Mouse (Mus musculus) liver, embryonic 14.5 days (tissue): ENCODE results near the gene Usp10. TPM values are rescaled to one million over a fixed set of nuclear protein-coding genes. Genes with fewer than 3 reads are reported as not detected.

Experiments
- ATAC-seq: fragments of 200-750 bp; cut with Nextera tagmentation; 2 replicates; pipeline ENCODE4 v1.8.0; 2017; ENCODE audit warnings: moderate number of reproducible peaks, mild to moderate bottlenecking, moderate library complexity; ENCODE audit not compliant: insufficient read depth
- DNase-seq, 3 experiments: peaks; one replicate each; pipeline ENCODE4 v3.0.0-alpha.2; 2012 to 2013; ENCODE audit warnings: low read depth in 3 of 3, low spot score in 3 of 3
- H3K27ac ChIP-seq: fragments of 300-500 bp; sonication (generic); 2 replicates; pipeline ENCODE4 v1.5.1; 2014; ENCODE audit warnings: moderate library complexity, mild to moderate bottlenecking, control low read depth, inconsistent platforms
- H3K27me3 ChIP-seq: fragments of 300-500 bp; sonication (generic); 2 replicates; pipeline ENCODE4 v1.6.1; 2014; ENCODE audit warnings: mild to moderate bottlenecking, low read length, moderate library complexity; ENCODE audit not compliant: control insufficient read depth, insufficient read depth
- H3K36me3 ChIP-seq: fragments of 300-500 bp; sonication (generic); replicated peaks from 2 replicates; pipeline ENCODE4 v1.6.1; 2014; ENCODE audit warnings: low read depth; ENCODE audit not compliant: control insufficient read depth, insufficient read depth
- H3K4me1 ChIP-seq, 2 experiments: fragments of 200-500 bp in 1 of 2; fragments of 300-500 bp in 1 of 2; sonication (generic) in 1 of 2; replicated peaks; 2 replicates each; pipeline ENCODE4 v1.6.1; 2012 to 2014; ENCODE audit warnings: antibody characterized with exemption in 1 of 2, inconsistent platforms in 1 of 2, low read length in 1 of 2; ENCODE audit not compliant: control insufficient read depth in 2 of 2, insufficient read depth in 2 of 2
- H3K4me2 ChIP-seq: fragments of 300-500 bp; sonication (generic); 2 replicates; pipeline ENCODE4 v1.6.1; 2014; ENCODE audit warnings: low read depth, mild to moderate bottlenecking, control low read depth, moderate library complexity
- H3K4me3 ChIP-seq, 2 experiments: fragments of 200-500 bp in 1 of 2; fragments of 300-500 bp in 1 of 2; sonication (generic) in 1 of 2; 2 replicates each; pipeline ENCODE4 v1.5.1; 2012 to 2014; ENCODE audit warnings: low read depth in 2 of 2, low read length in 2 of 2, mild to moderate bottlenecking in 2 of 2, control low read depth in 1 of 2, inconsistent platforms in 1 of 2, moderate library complexity in 1 of 2; ENCODE audit not compliant: insufficient read depth in 1 of 2
- H3K9ac ChIP-seq: fragments of 300-500 bp; sonication (generic); replicated peaks from 2 replicates; pipeline ENCODE4 v1.6.1; 2014; ENCODE audit warnings: mild to moderate bottlenecking, control low read depth, moderate library complexity
- H3K9me3 ChIP-seq: fragments of 300-500 bp; sonication (generic); 2 replicates; pipeline ENCODE4 v1.6.1; 2016; ENCODE audit warnings: low read length, mixed read lengths; ENCODE audit not compliant: control insufficient read depth
- CTCF ChIP-seq: IDR thresholded peaks from 2 replicates; pipeline ENCODE4 v1.5.1; 2016; ENCODE audit warnings: antibody characterized with exemption, low read depth, control low read depth
- EP300 ChIP-seq: IDR thresholded peaks from 2 replicates; pipeline ENCODE4 v1.6.1; 2016; ENCODE audit warnings: antibody characterized with exemption, low read depth
- WGBS: fragments of 180-500 bp; shearing (Covaris S2); extraction: QIAGEN DNeasy Blood & Tissue Kit; methylation state at CpG from one replicate; pipeline ENCODE4 v1.1.7; 2014; ENCODE audit not compliant: insufficient replicate concordance; 5-methylcytosine and 5-hydroxymethylcytosine counted together
- polyA plus RNA-seq, 2 experiments: library from polyadenylated mRNA; depleted of rRNA in 1 of 2; stranded (reverse) in 1 of 2; unstranded in 1 of 2; fragments of >200 nt; fragmentation: Nextera tagmentation in 1 of 2; extraction: Ambion mirVana in 1 of 2; gene quantifications; 2 replicates each; pipeline versions ENCODE4 v1.2.1 to v1.2.3; 2012 to 2014

Gene Usp10
- polyA plus RNA-seq, 2 experiments, result 47.0 to 59.0 TPM

DNA sequence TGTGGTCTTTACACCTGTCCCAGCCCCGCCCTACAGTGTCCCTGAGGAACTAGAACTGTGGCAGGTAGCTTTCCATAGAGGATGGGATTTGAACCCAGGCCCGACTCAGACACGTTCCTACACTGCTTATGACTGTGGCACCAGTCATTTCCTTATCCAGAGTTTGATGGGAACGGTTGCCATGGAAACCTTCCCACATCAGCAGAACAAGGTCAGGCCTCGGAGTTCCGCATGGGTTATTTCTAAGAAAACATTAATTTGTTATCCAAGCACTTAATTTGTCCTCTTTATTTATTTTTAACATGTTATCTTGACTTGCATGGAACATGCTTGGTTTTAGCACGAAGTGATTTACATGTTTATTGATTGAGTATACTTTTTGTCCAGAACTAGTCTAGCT, 91.6 kb downstream of the Usp10 start:
- no peak for DNase-seq
- 56% methylated on average over 7 of the region's 7 CpGs for WGBS

GRCm38 (mm10) chr8:120002348-120002747, 92.2 kb downstream of the Usp10 start:
- no peak for ATAC-seq
- 54% methylated on average over 9 of the region's 9 CpGs for WGBS
- TF ChIP-seq EP300 (no peak), CTCF (no peak)
- H3K27ac ChIP-seq, result no peak overlapping the region
- no peak overlapping the region for H3K9ac ChIP-seq
- DNase-seq, result no peak
- H3K4me2 ChIP-seq, result no peak overlapping the region
- H3K36me3 ChIP-seq, result no peaks in the 10 kb centered on the region
- H3K27me3 ChIP-seq, result no peaks in the 10 kb centered on the region
- H3K9me3 ChIP-seq, result no peaks in the 10 kb centered on the region
- H3K4me1 ChIP-seq, result no peaks in the 10 kb centered on the region
- no peak overlapping the region for H3K4me3 ChIP-seq

More for the DNA sequence above, 91.6 kb downstream of the Usp10 start:
- no peak for ATAC-seq
- no peak overlapping the region for H3K4me3 ChIP-seq
- H3K4me2 ChIP-seq, result no peak overlapping the region
- H3K36me3 ChIP-seq, result no peaks in the 10 kb centered on the region
- H3K4me1 ChIP-seq, result no peaks in the 10 kb centered on the region
- H3K9me3 ChIP-seq, result no peaks in the 10 kb centered on the region
- H3K27ac ChIP-seq, result no peak overlapping the region
- H3K27me3 ChIP-seq, result no peaks in the 10 kb centered on the region
- H3K9ac ChIP-seq, result no peak overlapping the region
- TF ChIP-seq CTCF, result no peak

DNA sequence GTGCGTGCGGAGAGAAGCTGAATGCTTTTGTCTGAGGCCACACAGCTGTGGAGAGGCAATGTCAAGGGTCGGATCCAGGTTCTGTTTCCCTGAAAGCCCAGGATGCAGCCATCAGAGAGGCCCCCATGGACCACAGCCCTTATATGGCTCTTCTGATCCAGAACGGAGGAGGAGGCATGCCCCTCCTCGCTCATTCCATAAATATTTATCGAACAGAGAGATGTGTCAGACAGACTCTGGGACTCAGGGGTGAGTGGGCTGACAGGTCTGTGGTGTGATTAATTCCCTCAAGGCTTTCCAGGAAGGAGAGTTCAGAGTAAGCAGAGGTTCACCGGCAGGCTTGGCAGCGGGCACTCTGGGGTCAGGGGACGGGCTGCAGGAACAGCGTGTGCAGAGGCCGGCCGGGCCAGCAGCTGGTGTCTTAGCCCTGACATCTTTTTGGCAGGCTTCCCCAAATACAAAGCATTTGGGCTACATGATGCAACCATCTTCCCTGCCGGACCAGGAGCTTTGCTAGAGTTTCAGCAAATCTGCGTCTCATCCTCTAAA, 94.1 kb downstream of the Usp10 start:
- WGBS, result 50% methylated on average over 14 of the region's 14 CpGs
- ATAC-seq (no peak), DNase-seq (no peak)
- Histone ChIP-seq H3K4me2 (no peak overlapping the region), H3K27ac (no peak overlapping the region), H3K27me3 (no peaks in the 10 kb centered on the region), H3K9ac (no peak overlapping the region), H3K4me3 (no peak overlapping the region), H3K4me1 (no peaks in the 10 kb centered on the region), H3K36me3 (no peaks in the 10 kb centered on the region), H3K9me3 (no peaks in the 10 kb centered on the region)
- TF ChIP-seq CTCF (no peak), EP300 (no peak)

DNA sequence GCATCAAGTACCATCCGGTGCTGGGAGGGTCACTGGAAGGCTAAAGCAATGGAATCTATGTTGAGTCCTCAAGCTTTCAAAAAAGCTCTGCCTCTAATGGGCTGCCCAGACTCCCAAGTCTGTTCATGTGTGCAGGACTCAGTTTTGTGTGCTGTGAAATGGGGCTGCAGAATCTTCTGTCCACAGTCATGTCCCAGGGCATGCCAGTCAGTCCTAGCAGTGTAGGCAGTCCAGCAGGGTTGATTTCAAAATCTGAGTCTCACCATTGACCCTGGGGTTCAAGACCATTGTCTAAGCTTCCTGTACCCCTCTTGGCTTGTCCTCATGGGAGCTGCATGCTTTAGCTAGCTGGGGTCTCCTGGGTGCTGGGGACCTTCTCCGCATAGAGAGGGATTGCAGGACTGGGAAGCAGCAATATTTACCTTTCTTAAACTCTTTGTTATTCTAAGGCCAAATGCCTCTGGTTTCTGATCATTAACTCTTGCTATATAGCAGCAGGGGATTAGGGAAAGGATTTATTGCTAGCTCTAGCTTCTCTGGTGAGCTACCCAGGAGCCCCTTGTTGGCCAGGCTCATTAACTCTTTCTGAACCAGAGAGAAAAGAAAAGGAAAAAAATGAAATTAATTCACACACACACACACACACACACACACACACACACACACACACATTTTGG, 94.7 kb downstream of the Usp10 start:
- no peak overlapping the region for H3K4me2 ChIP-seq
- H3K9ac ChIP-seq, result no peak overlapping the region
- DNase-seq (no peak), ATAC-seq (no peak)
- no peaks in the 10 kb centered on the region for H3K9me3 ChIP-seq
- no peaks in the 10 kb centered on the region for H3K4me1 ChIP-seq
- H3K27me3 ChIP-seq, result no peaks in the 10 kb centered on the region
- no peak overlapping the region for H3K4me3 ChIP-seq
- H3K36me3 ChIP-seq, result no peaks in the 10 kb centered on the region
- WGBS, result 46% methylated on average over 2 of the region's 2 CpGs
- no peak overlapping the region for H3K27ac ChIP-seq
- TF ChIP-seq EP300 (no peak), CTCF (no peak)

- TF ChIP-seq EP300 (no peak), CTCF (no peak)
- WGBS, result 42% methylated on average over 9 of the region's 9 CpGs
- no peak for DNase-seq
These were observed 96.5 kb downstream of the Usp10 start for GRCm38 (mm10) chr8:120006645-120007160.

More at GRCm38 (mm10) chr8:120006645-120007160, 96.5 kb downstream of the Usp10 start:
- no peak overlapping the region for H3K4me2 ChIP-seq
- H3K27ac ChIP-seq, result no peak overlapping the region
- no peaks in the 10 kb centered on the region for H3K27me3 ChIP-seq
- H3K4me3 ChIP-seq, result no peak overlapping the region
- H3K36me3 ChIP-seq, result no peaks in the 10 kb centered on the region
- no peaks in the 10 kb centered on the region for H3K9me3 ChIP-seq
- H3K4me1 ChIP-seq, result no peaks in the 10 kb centered on the region
- H3K9ac ChIP-seq, result no peak overlapping the region
- ATAC-seq, result no peak

Other genes with a start within 250 kb of the Usp10 start
- gene Wfdc1, start 244.0 kb upstream of the Usp10 start, polyA plus RNA-seq (2012; rRNA removed), result 0.95 and 0.99 TPM in 2 replicates
- 1.3 and 2.1 TPM in 2 replicates for gene Wfdc1, start 244.0 kb upstream of the Usp10 start, polyA plus RNA-seq (2014; fragmentation: Nextera tagmentation; extraction: Ambion mirVana)
- gene Atp2c2, start 210.4 kb upstream of the Usp10 start, polyA plus RNA-seq (2012; rRNA removed), result 0.08 and 0.11 TPM in 2 replicates
- gene Atp2c2, start 210.4 kb upstream of the Usp10 start, polyA plus RNA-seq (2014; fragmentation: Nextera tagmentation; extraction: Ambion mirVana), result 0.08 and 0.10 TPM in 2 replicates
- 2.7 and 2.8 TPM in 2 replicates for gene Tldc1, start 131.9 kb upstream of the Usp10 start, polyA plus RNA-seq (2012; rRNA removed)
- 1.3 and 2.0 TPM in 2 replicates for gene Tldc1, start 131.9 kb upstream of the Usp10 start, polyA plus RNA-seq (2014; fragmentation: Nextera tagmentation; extraction: Ambion mirVana)
- gene Cotl1, start 69.8 kb upstream of the Usp10 start, polyA plus RNA-seq (2012; rRNA removed), result 57.0 and 59.6 TPM in 2 replicates
- gene Cotl1, start 69.8 kb upstream of the Usp10 start, polyA plus RNA-seq (2014; fragmentation: Nextera tagmentation; extraction: Ambion mirVana), result 77.7 and 88.7 TPM in 2 replicates
- 2.5 TPM in 2 replicates for gene Klhl36, start 48.1 kb upstream of the Usp10 start, polyA plus RNA-seq (2012; rRNA removed)
- 2.7 and 3.3 TPM in 2 replicates for gene Klhl36, start 48.1 kb upstream of the Usp10 start, polyA plus RNA-seq (2014; fragmentation: Nextera tagmentation; extraction: Ambion mirVana)
- gene Gm20388, start 481 bp downstream of the Usp10 start, polyA plus RNA-seq (2012; rRNA removed), result 8.5 and 9.7 TPM in 2 replicates
- gene Gm20388, start 481 bp downstream of the Usp10 start, polyA plus RNA-seq (2014; fragmentation: Nextera tagmentation; extraction: Ambion mirVana), result not detected in 2 replicates
- 0.25 and 0.47 TPM in 2 replicates for gene Crispld2, start 82.1 kb downstream of the Usp10 start, polyA plus RNA-seq (2012; rRNA removed)
- gene Crispld2, start 82.1 kb downstream of the Usp10 start, polyA plus RNA-seq (2014; fragmentation: Nextera tagmentation; extraction: Ambion mirVana), result 0.27 and 0.30 TPM in 2 replicates
- gene Zdhhc7, start 191.1 kb downstream of the Usp10 start, polyA plus RNA-seq (2012; rRNA removed), result 12.1 and 12.2 TPM in 2 replicates
- 9.2 and 11.4 TPM in 2 replicates for gene Zdhhc7, start 191.1 kb downstream of the Usp10 start, polyA plus RNA-seq (2014; fragmentation: Nextera tagmentation; extraction: Ambion mirVana)
- gene 6430548M08Rik, start 203.8 kb downstream of the Usp10 start, polyA plus RNA-seq (2012; rRNA removed), result 0.73 and 0.83 TPM in 2 replicates
- gene 6430548M08Rik, start 203.8 kb downstream of the Usp10 start, polyA plus RNA-seq (2014; fragmentation: Nextera tagmentation; extraction: Ambion mirVana), result 1.00 and 2.5 TPM in 2 replicates